Mouse (Mus musculus): Measurements from ENCODE around the gene Ercc2.

Gene Ercc2

GRCm38 (mm10) chr7:19359299-19359891, 22.4 kb upstream of the Ercc2 start, which contains the start of the genes Cd3eap and Ppp1r13l:
Gene Cd3eap (minus strand): TSS chr7:19359483.
Gene Ppp1r13l (plus strand): TSS chr7:19359749.
- DNase-seq (ENCODE audit: extremely low read depth, low read depth): peak; percentile 90

GRCm38 (mm10) chr7:19359892-19360641, 21.7 kb upstream of the Ercc2 start:
- no peak for DNase-seq (ENCODE audit: extremely low read depth, low read depth)

GRCm38 (mm10) chr7:19360944-19361343, 20.9 kb upstream of the Ercc2 start:
- peak; percentile 86 for DNase-seq (ENCODE audit: extremely low read depth, low read depth)

GRCm38 (mm10) chr7:19361720-19362119, 20.1 kb upstream of the Ercc2 start:
- peak; percentile 74 for DNase-seq (ENCODE audit: extremely low read depth, low read depth)

GRCm38 (mm10) chr7:19362276-19362675, 19.5 kb upstream of the Ercc2 start:
- DNase-seq (ENCODE audit: extremely low read depth, low read depth): no peak

- DNase-seq (ENCODE audit: extremely low read depth, low read depth): no peak
Observed at GRCm38 (mm10) chr7:19363881-19364280, 17.9 kb upstream of the Ercc2 start.

GRCm38 (mm10) chr7:19365376-19365775, 16.4 kb upstream of the Ercc2 start:
- no peak for DNase-seq (ENCODE audit: extremely low read depth, low read depth)

GRCm38 (mm10) chr7:19368380-19368779, 13.4 kb upstream of the Ercc2 start:
- no peak for DNase-seq (ENCODE audit: extremely low read depth, low read depth)

GRCm38 (mm10) chr7:19369823-19370425, 11.9 kb upstream of the Ercc2 start:
- no peak for DNase-seq (ENCODE audit: extremely low read depth, low read depth)

- DNase-seq (ENCODE audit: extremely low read depth, low read depth): no peak
Observed at GRCm38 (mm10) chr7:19373367-19373766, 8.4 kb upstream of the Ercc2 start.

- no peak for DNase-seq (ENCODE audit: extremely low read depth, low read depth)
Observed at GRCm38 (mm10) chr7:19375368-19375767, 6.4 kb upstream of the Ercc2 start.

GRCm38 (mm10) chr7:19376019-19376418, 5.8 kb upstream of the Ercc2 start:
- no peak for DNase-seq (ENCODE audit: extremely low read depth, low read depth)

GRCm38 (mm10) chr7:19378049-19378448, 3.8 kb upstream of the Ercc2 start:
- no peak for DNase-seq (ENCODE audit: extremely low read depth, low read depth)

GRCm38 (mm10) chr7:19382166-19382541, 344 bp downstream of the Ercc2 start:
- DNase-seq (ENCODE audit: extremely low read depth, low read depth): no peak

- DNase-seq (ENCODE audit: extremely low read depth, low read depth): no peak
Observed at GRCm38 (mm10) chr7:19383708-19384107, 1.9 kb downstream of the Ercc2 start.

GRCm38 (mm10) chr7:19388699-19389413, 7.0 kb downstream of the Ercc2 start:
- no peak for DNase-seq (ENCODE audit: extremely low read depth, low read depth)

- no peak for DNase-seq (ENCODE audit: extremely low read depth, low read depth)
Observed at GRCm38 (mm10) chr7:19394484-19394883, 12.7 kb downstream of the Ercc2 start.

- no peak for DNase-seq (ENCODE audit: extremely low read depth, low read depth)
Observed at GRCm38 (mm10) chr7:19399496-19400280, 17.9 kb downstream of the Ercc2 start.

GRCm38 (mm10) chr7:19400946-19401345, 19.1 kb downstream of the Ercc2 start:
- DNase-seq (ENCODE audit: extremely low read depth, low read depth): no peak

GRCm38 (mm10) chr7:19402535-19403112, 20.8 kb downstream of the Ercc2 start:
- DNase-seq (ENCODE audit: extremely low read depth, low read depth): no peak

Data from MEL-GATA-1-ER (cell line).